Mouse (Mus musculus) CH12.LX (cell line): Measurements from ENCODE around the gene Mroh2a.

Experiments
- CTCF ChIP-seq, 2 experiments: IDR thresholded peaks in 1 of 2; conservative IDR thresholded peaks in 1 of 2; 2 replicates each; pipeline ENCODE4 v1.5.1; 2011 to 2012; ENCODE audit warnings: low read depth in 2 of 2, low read length in 2 of 2, improper control_type of control experiment in 1 of 2, inconsistent platforms in 1 of 2, mild to moderate bottlenecking in 1 of 2, moderate library complexity in 1 of 2
- ETS1 ChIP-seq: conservative IDR thresholded peaks from 2 replicates; pipeline ENCODE4 v1.6.1; 2012; ENCODE audit warnings: low read depth, mild to moderate bottlenecking, inconsistent platforms, low read length, improper control_type of control experiment, moderate library complexity
- HCFC1 ChIP-seq: IDR thresholded peaks from 2 replicates; pipeline ENCODE4 v1.6.1; 2012; ENCODE audit warnings: low read depth, mild to moderate bottlenecking, inconsistent platforms, low read length, improper control_type of control experiment
- JUN ChIP-seq: IDR thresholded peaks from 2 replicates; pipeline ENCODE4 v1.6.1; 2011; ENCODE audit warnings: low read depth, mild to moderate bottlenecking, low read length, improper control_type of control experiment, moderate library complexity; ENCODE audit not compliant: insufficient read depth
- JUND ChIP-seq: conservative IDR thresholded peaks from 2 replicates; pipeline ENCODE4 v1.6.1; 2011; ENCODE audit warnings: low read depth, low read length, improper control_type of control experiment
- MAFK ChIP-seq: IDR thresholded peaks from 2 replicates; pipeline ENCODE4 v1.6.1; 2011; ENCODE audit warnings: low read length, improper control_type of control experiment; ENCODE audit not compliant: insufficient replicate concordance
- MEF2A ChIP-seq: IDR thresholded peaks from 2 replicates; pipeline ENCODE4 v1.6.1; 2014; ENCODE audit warnings: low read depth, mild to moderate bottlenecking, inconsistent platforms, low read length, improper control_type of control experiment, borderline replicate concordance
- POLR2A ChIP-seq: IDR thresholded peaks from 2 replicates; pipeline ENCODE4 v1.6.1; 2011; ENCODE audit warnings: low read depth, mild to moderate bottlenecking, improper control_type of control experiment, low read length
- SMC3 ChIP-seq: IDR thresholded peaks from 2 replicates; pipeline ENCODE4 v1.6.1; 2011; ENCODE audit warnings: low read depth, low read length, improper control_type of control experiment
- USF1 ChIP-seq: IDR thresholded peaks from 2 replicates; pipeline ENCODE4 v1.6.1; 2014; ENCODE audit warnings: low read depth, mild to moderate bottlenecking, inconsistent platforms, low read length, improper control_type of control experiment
- USF2 ChIP-seq: conservative IDR thresholded peaks from 2 replicates; pipeline ENCODE4 v1.6.1; 2011; ENCODE audit warnings: low read depth, low read length, improper control_type of control experiment
- ZC3H11A ChIP-seq: IDR thresholded peaks from 2 replicates; pipeline ENCODE4 v1.6.1; 2012; ENCODE audit warnings: low read depth, mild to moderate bottlenecking, inconsistent platforms, low read length, improper control_type of control experiment

DNA sequence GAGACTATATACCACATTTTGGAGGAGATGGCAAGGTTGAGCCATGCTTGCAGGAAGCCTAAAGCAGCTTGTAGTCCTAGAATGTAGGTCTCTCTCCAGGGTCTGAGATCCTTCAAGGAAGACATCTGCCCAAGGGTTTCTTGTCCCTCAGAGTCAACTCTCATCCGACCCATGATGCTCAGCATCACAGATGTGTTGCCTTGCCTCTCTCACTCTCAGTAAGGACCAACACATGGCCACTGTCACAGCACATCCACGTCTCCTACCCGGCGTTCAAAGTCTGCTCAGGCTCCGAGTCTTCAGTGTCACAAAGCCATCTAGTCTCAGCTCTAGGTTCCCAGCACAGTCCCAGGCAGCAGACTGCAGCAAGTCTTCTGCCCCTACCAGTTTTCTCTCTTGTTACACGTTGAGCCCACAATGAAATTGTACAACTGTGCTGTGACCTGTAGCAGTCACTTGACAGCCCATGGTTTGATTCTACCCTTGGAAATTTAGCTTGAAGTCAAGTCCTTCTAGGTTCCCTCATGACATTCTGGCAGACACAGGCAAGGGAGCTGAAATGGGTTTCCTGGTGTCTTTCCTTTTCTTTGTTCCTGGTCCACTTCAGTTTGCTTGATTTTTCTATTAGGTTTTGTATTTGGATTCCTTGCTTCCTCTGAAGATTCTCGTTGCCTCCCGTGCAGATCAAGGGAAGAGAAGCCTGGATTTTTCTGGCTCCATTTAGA lies 77.6 kb downstream of the Mroh2a start:
- TF ChIP-seq POLR2A (no peak), CTCF (conservative IDR thresholded peaks at IDR 0.05 in 1 of 2, IDR thresholded peaks at IDR 0.05 in 1 of 2; ENCODE audit: low read depth in 2 of 2, low read length in 2 of 2) (no peak), HCFC1 (no peak), ZC3H11A (no peak), MAFK (no peak), MEF2A (no peak), ETS1 (no peak), JUND (no peak), USF2 (no peak), SMC3 (no peak), JUN (no peak), USF1 (no peak)
